Mouse (Mus musculus) stomach, postnatal 0 days (tissue): ENCODE results near the gene 1600014C10Rik. TPM values are rescaled to one million over a fixed set of nuclear protein-coding genes. Genes with fewer than 3 reads are reported as not detected.

Experiments used
- ATAC-seq: fragments of 200-750 bp; cut with Nextera tagmentation; 2 replicates; pipeline ENCODE4 v1.8.0; 2017; ENCODE audit not compliant: low FRiP score, low TSS enrichment
- DNase-seq: peaks from one replicate; pipeline ENCODE4 v3.0.0-alpha.2; 2016; ENCODE audit warnings: low spot score
- H3K27ac ChIP-seq: fragments of 300-500 bp; sonication (generic); replicated peaks from 2 replicates; pipeline ENCODE4 v1.5.1; 2014; ENCODE audit warnings: mild to moderate bottlenecking, control low read depth
- H3K27me3 ChIP-seq: fragments of 300-500 bp; sonication (generic); 2 replicates; pipeline ENCODE4 v1.6.1; 2014; ENCODE audit warnings: low read length; ENCODE audit not compliant: control insufficient read depth, insufficient read depth
- H3K36me3 ChIP-seq: fragments of 300-500 bp; sonication (generic); 2 replicates; pipeline ENCODE4 v1.6.1; 2014; ENCODE audit warnings: low read length, mixed read lengths; ENCODE audit not compliant: control insufficient read depth, insufficient read depth
- H3K4me1 ChIP-seq: fragments of 300-500 bp; sonication (generic); replicated peaks from 2 replicates; pipeline ENCODE4 v1.6.1; 2014; ENCODE audit warnings: antibody characterized with exemption; ENCODE audit not compliant: control insufficient read depth, insufficient read depth
- H3K4me2 ChIP-seq: fragments of 300-500 bp; sonication (generic); replicated peaks from 2 replicates; pipeline ENCODE4 v1.6.1; 2014; ENCODE audit warnings: low read depth, mild to moderate bottlenecking, control low read depth, moderate library complexity
- H3K4me3 ChIP-seq: fragments of 300-500 bp; sonication (generic); 2 replicates; pipeline ENCODE4 v1.5.1; 2014; ENCODE audit warnings: low read depth, low read length, control low read depth
- H3K9ac ChIP-seq: fragments of 300-500 bp; sonication (generic); 2 replicates; pipeline ENCODE4 v1.6.1; 2014; ENCODE audit warnings: mild to moderate bottlenecking, low read length, control low read depth, mixed read lengths
- H3K9me3 ChIP-seq: fragments of 300-500 bp; sonication (generic); 2 replicates; pipeline ENCODE4 v1.6.1; 2016; ENCODE audit warnings: low read length; ENCODE audit not compliant: control insufficient read depth
- CTCF ChIP-seq: IDR thresholded peaks from 2 replicates; pipeline ENCODE4 v1.5.1; 2016; ENCODE audit warnings: antibody characterized with exemption, low read depth, mild to moderate bottlenecking, moderate library complexity
- EP300 ChIP-seq: optimal IDR thresholded peaks from 2 replicates; pipeline ENCODE3; 2016; ENCODE audit warnings: antibody characterized with exemption
- WGBS: fragments of 180-500 bp; shearing (Covaris S2); extraction: QIAGEN DNeasy Blood & Tissue Kit; methylation state at CpG from one replicate; pipeline ENCODE4 v1.1.7; 2014; 5-methylcytosine and 5-hydroxymethylcytosine counted together
- polyA plus RNA-seq: library from polyadenylated mRNA; unstranded; fragments of >200 nt; fragmentation: Nextera tagmentation; extraction: Ambion mirVana; gene quantifications from 2 replicates; pipeline ENCODE4 v1.2.1, GENCODE M21; 2015

1600014C10Rik gene
- polyA plus RNA-seq, 1 experiment from 2014 or later = 10.3 TPM

DNA sequence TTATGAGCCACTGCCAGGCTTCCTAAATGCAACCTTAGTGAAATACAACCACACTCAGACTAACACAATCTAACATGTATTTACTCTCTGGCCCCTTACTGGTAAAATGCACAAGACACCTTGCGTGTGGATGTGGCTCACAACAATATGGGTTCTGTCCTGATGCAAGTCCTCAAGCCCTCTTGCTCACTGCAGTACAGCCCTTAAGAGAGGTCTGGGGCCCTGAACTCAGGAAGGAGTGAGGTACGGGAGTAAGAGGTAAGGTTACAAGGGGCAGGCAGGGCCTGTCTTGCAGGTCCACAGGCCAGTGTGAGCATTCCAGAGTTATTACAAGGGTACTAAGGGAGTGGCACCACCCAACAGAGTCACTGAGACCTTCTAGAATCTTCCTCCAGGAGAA lies 43.2 kb downstream of the 1600014C10Rik start:
- Histone ChIP-seq H3K4me3 (no peak overlapping the region), H3K27me3 (no peaks in the 10 kb centered on the region), H3K9ac (no peak overlapping the region), H3K4me2 (0 out of 2 replicates have a peak overlapping the region, but pooled peaks have one; percentile 81), H3K4me1 (peaks cover 4% of the 10 kb centered on the region; the same call in 1 of the 2 replicates), H3K27ac (no peak overlapping the region), H3K9me3 (no peaks in the 10 kb centered on the region), H3K36me3 (no peaks in the 10 kb centered on the region)
- ATAC-seq (no peak), DNase-seq (no peak)
- TF ChIP-seq CTCF = no peak
- TF ChIP-seq EP300 = no peak
- WGBS = 73% methylated on average over 2 of the region's 2 CpGs

DNA sequence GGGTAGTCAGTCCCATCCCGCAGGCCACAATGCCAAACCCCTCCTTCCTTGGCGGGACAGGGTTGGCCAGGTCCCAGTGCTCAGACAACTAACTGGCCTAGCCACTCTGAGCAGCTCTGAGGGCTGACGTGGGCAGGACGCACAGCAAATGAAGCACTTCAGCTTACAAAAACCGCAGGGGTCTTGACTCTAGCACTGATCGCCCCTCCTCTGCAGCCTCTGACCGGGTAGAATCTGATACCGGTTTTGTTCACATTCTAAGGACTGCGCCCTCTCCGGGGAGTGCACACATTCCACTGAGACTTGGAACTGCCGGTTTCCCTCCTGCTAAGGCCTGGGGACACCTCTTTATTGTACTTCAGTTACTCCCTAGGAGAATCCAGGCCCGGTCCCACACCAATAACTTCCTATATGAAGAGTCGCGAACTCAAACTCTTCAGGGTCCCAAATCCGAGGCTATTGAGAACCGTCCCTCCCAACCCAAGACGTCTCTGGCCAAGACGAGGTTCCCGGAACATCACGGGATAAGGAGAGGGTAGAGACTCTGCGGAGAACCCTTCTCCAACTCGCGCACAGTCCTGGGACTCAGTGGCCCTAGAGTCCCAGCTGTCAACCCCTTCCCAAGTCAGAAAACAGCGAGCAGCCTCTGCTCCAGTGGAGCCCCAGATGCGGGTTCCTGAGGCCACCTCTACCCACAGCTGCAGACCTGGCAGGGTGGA lies 44.3 kb downstream of the 1600014C10Rik start:
- WGBS = under 1% methylated on average over 25 of the region's 25 CpGs
- peak; percentile 68 for ATAC-seq
- H3K4me1 ChIP-seq = peaks cover 4% of the 10 kb centered on the region; the same call in 1 of the 2 replicates
- DNase-seq = peak; percentile 63
- H3K9ac ChIP-seq = peak overlapping the region; percentile 72
- no peaks in the 10 kb centered on the region for H3K9me3 ChIP-seq
- H3K27me3 ChIP-seq = no peaks in the 10 kb centered on the region
- H3K27ac ChIP-seq = peak overlapping the region; percentile 69
- TF ChIP-seq EP300 (no peak), CTCF (peak; percentile 46)
- H3K4me3 ChIP-seq = peak overlapping the region; percentile 65
- no peaks in the 10 kb centered on the region for H3K36me3 ChIP-seq
- H3K4me2 ChIP-seq = peak overlapping the region; percentile 81

DNA sequence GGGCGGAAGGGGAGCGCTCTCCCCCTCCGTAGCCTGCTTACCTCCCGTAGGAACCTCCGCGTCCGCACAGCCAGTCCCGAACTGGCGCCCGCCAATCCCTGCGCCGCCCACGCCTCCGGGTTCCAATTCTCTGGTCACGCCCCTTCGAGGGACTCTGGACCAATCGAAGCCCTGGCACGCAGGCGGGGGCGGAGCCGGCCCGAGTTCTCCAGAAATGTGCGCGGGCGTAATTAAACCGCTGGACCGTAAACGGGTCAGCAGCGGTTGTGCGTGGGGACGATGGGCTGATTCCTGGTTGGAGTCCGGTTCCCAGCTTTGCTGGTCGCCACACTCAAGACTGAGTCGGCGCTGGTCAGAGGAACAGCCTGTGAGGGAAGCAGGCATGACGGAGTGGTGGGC lies 44.9 kb downstream of the 1600014C10Rik start, which contains the start of gene Plekhf1:
Gene Plekhf1 (minus strand): TSS at position 117 of the 399 bp plus-strand sequence.
- no peak for TF ChIP-seq CTCF
- no peak for TF ChIP-seq EP300
- no peaks in the 10 kb centered on the region for H3K9me3 ChIP-seq
- peak within 1 kb of the TSS; percentile 72 for H3K9ac ChIP-seq
- peak within 1 kb of the TSS; percentile 81 for H3K4me2 ChIP-seq
- 2% methylated on average over 36 of the region's 36 CpGs for WGBS
- H3K4me3 ChIP-seq = peak within 1 kb of the TSS; percentile 65
- H3K4me1 ChIP-seq = peaks cover 4% of the 10 kb centered on the region; the same call in 1 of the 2 replicates
- peak; percentile 93 for ATAC-seq
- peak within 1 kb of the TSS; percentile 69 for H3K27ac ChIP-seq
- DNase-seq = peak; percentile 93
- H3K36me3 ChIP-seq = no peaks in the 10 kb centered on the region
- H3K27me3 ChIP-seq = no peaks in the 10 kb centered on the region

- ATAC-seq (no peak), DNase-seq (no peak)
- H3K4me3 ChIP-seq = peak overlapping the region; percentile 65
- WGBS = 26% methylated on average over 8 of the region's 8 CpGs
- H3K9ac ChIP-seq = peak overlapping the region; percentile 45; the same call in 1 of the 2 replicates
- H3K4me1 ChIP-seq = peaks cover 4% of the 10 kb centered on the region; the same call in 1 of the 2 replicates
- no peak overlapping the region for H3K27ac ChIP-seq
- H3K27me3 ChIP-seq = no peaks in the 10 kb centered on the region
- peak overlapping the region; percentile 81 for H3K4me2 ChIP-seq
- TF ChIP-seq EP300 = no peak
- no peaks in the 10 kb centered on the region for H3K9me3 ChIP-seq
- no peaks in the 10 kb centered on the region for H3K36me3 ChIP-seq
These were observed 45.3 kb downstream of the 1600014C10Rik start for GRCm38 (mm10) chr7:38228329-38228728.

DNA sequence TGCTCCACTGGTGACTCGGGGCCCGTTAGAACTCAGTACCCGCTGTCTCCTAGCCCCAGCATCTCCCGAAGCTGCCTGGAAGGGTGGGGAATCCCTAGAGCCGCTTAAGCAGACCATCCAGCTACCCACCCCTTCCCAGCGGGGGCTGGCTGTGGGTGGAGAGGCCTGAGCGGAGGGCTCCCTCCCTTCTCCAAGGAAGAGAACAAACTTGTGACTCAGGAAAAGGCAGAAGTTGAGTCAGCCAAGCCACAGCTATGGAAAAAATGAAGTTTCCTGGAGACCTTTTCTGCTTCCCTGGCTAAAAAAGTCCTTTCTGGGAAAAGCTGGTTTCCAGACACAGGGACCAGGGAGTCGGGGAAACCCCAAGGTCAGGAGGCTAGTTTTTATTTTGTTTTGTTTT lies 47.3 kb downstream of the 1600014C10Rik start:
- Histone ChIP-seq H3K4me1 (peaks cover 4% of the 10 kb centered on the region; the same call in 1 of the 2 replicates), H3K27me3 (no peaks in the 10 kb centered on the region), H3K4me3 (no peak overlapping the region), H3K4me2 (no peak overlapping the region), H3K9ac (no peak overlapping the region), H3K9me3 (no peaks in the 10 kb centered on the region), H3K27ac (0 out of 2 replicates have a peak overlapping the region, but pooled peaks have one; percentile 24), H3K36me3 (no peaks in the 10 kb centered on the region)
- 11% methylated on average over 8 of the region's 8 CpGs for WGBS
- ATAC-seq (no peak), DNase-seq (no peak)
- TF ChIP-seq EP300 = no peak
- TF ChIP-seq CTCF = no peak

- WGBS = 34% methylated on average over 10 of the region's 11 CpGs
- H3K27ac ChIP-seq = no peak overlapping the region
- TF ChIP-seq CTCF (no peak), EP300 (no peak)
These were observed 53.5 kb downstream of the 1600014C10Rik start for GRCm38 (mm10) chr7:38236400-38237105.

More at GRCm38 (mm10) chr7:38236400-38237105, 53.5 kb downstream of the 1600014C10Rik start:
- Histone ChIP-seq H3K4me1 (no peaks in the 10 kb centered on the region), H3K4me3 (no peak overlapping the region), H3K36me3 (no peaks in the 10 kb centered on the region), H3K27me3 (no peaks in the 10 kb centered on the region), H3K9ac (no peak overlapping the region), H3K9me3 (no peaks in the 10 kb centered on the region), H3K4me2 (no peak overlapping the region)
- DNase-seq (no peak), ATAC-seq (no peak)
